Mouse (Mus musculus) heart, embryonic 12.5 days (tissue): ENCODE results near the gene Mageb16. TPM values are rescaled to one million over a fixed set of nuclear protein-coding genes. Genes with fewer than 3 reads are reported as not detected.

Experiments used
- ATAC-seq: fragments of 200-750 bp; cut with Nextera tagmentation; 2 replicates; pipeline ENCODE4 v1.8.0; 2017; ENCODE audit warnings: moderate TSS enrichment, moderate library complexity; ENCODE audit not compliant: insufficient number of reproducible peaks, low FRiP score
- H3K27ac ChIP-seq: fragments of 300-500 bp; sonication (generic); 2 replicates; pipeline ENCODE4 v1.5.1; 2016; ENCODE audit warnings: mild to moderate bottlenecking, moderate library complexity; ENCODE audit not compliant: poor library complexity, severe bottlenecking
- H3K27me3 ChIP-seq: fragments of 300-500 bp; sonication (generic); replicated peaks from 2 replicates; pipeline ENCODE4 v1.6.1; 2016; ENCODE audit warnings: mild to moderate bottlenecking, moderate library complexity
- H3K36me3 ChIP-seq: fragments of 300-500 bp; sonication (generic); 2 replicates; pipeline ENCODE4 v1.6.1; 2016; ENCODE audit warnings: mild to moderate bottlenecking, moderate library complexity
- H3K4me1 ChIP-seq: fragments of 300-500 bp; sonication (generic); replicated peaks from 2 replicates; pipeline ENCODE4 v1.6.1; 2016; ENCODE audit warnings: mild to moderate bottlenecking
- H3K4me2 ChIP-seq: fragments of 300-500 bp; sonication (generic); 2 replicates; pipeline ENCODE4 v1.6.1; 2016; ENCODE audit warnings: mild to moderate bottlenecking, moderate library complexity
- H3K4me3 ChIP-seq: fragments of 300-500 bp; sonication (generic); 2 replicates; pipeline ENCODE4 v1.5.1; 2016; ENCODE audit warnings: mild to moderate bottlenecking
- H3K9ac ChIP-seq: fragments of 300-500 bp; sonication (generic); 2 replicates; pipeline ENCODE4 v1.6.1; 2016; ENCODE audit warnings: mild to moderate bottlenecking, moderate library complexity
- H3K9me3 ChIP-seq: fragments of 300-500 bp; sonication (generic); replicated peaks from 2 replicates; pipeline ENCODE4 v1.6.1; 2016; ENCODE audit warnings: mild to moderate bottlenecking, moderate library complexity
- WGBS: fragments of 180-500 bp; shearing (Covaris S2); methylation state at CpG from one replicate; pipeline ENCODE4 v1.1.7; 2016; 5-methylcytosine and 5-hydroxymethylcytosine counted together
- polyA plus RNA-seq: library from polyadenylated mRNA; unstranded; fragments of >200 nt; fragmentation: Nextera tagmentation; extraction: Ambion mirVana; gene quantifications from 2 replicates; pipeline ENCODE4 v1.2.1, GENCODE M21; 2016

The Mageb16 gene
- 0.24 TPM in 1 of 2 replicates, not detected in the other for polyA plus RNA-seq

DNA sequence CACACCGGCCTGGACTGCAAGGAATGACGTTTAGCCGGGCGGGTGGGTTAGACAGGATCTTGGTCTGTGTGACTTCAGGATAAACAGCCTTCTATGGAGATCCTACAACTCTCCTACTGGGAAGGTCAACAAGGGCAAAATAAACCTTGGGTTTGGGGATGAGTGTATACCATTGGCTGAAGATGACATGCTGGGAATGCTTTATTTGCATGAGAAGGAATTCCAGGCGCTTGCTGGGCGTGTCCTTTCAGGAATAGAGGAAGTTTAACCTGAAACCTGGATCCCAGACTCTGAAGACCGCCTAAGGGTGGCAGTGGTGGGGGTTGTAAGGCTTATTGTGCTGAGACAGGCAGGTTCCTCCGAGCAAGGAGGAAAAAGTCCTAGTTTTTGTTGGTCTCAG, at the start of gene Mageb16:
Gene Mageb16, minus strand, starts transcription at position 25 of the 400 bp plus-strand sequence.
- Histone ChIP-seq H3K9me3 (no peaks in the 10 kb centered on the region), H3K4me1 (no peaks in the 10 kb centered on the region), H3K27me3 (no peaks in the 10 kb centered on the region), H3K36me3 (no peaks in the 10 kb centered on the region), H3K9ac (no peak within 1 kb of the TSS), H3K27ac (no peak within 1 kb of the TSS), H3K4me3 (no peak within 1 kb of the TSS), H3K4me2 (no peak within 1 kb of the TSS)
- WGBS = 48% methylated on average over 8 of the region's 8 CpGs
- ATAC-seq = no peak

DNA sequence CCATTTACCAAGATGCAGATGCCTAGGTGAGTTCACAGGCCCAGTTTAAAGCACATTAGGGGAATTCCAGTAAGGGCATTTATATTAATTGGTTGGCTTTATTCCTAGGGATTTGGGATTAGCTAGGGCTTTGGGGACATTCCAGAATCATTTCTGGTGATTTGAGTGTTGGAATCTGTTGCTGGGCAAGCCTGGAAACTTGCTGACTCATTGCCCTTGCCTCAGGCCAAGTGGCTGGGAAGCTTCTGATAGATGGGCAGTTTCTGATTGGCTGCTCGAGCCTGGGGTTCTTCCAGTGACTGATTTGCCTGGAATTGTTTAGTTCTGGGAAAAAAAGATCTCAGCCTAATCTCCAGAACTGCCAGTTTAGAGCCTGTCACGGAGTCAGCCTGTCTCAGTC, 20.1 kb downstream of the Mageb16 start:
- Histone ChIP-seq H3K4me2 (no peak overlapping the region), H3K4me1 (no peaks in the 10 kb centered on the region), H3K9me3 (no peaks in the 10 kb centered on the region), H3K36me3 (no peaks in the 10 kb centered on the region), H3K9ac (no peak overlapping the region), H3K27ac (no peak overlapping the region), H3K4me3 (no peak overlapping the region), H3K27me3 (no peaks in the 10 kb centered on the region)
- 31% methylated on average over 2 of the region's 2 CpGs for WGBS
- 0 out of 2 replicates have a peak, but pooled peaks have one; percentile 33 for ATAC-seq

DNA sequence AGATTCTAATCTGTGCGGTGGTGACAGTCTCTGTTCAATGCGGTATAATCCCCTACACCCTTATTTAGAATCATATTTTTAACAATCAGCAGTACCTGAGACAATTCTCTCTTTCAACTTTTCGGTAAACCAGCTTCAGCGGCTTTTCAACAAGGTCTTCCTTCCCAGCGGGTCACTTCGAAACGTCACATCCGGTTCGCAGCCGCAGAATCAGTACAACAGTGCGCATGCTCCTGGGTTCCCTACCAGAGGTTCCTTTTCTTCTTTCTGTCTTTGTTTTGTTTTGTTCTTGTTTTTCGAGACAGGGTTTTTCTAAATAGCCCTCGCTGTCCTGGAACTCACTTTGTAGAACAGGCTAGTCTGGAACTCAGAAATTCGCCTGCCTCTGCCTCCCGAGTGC, 35.8 kb downstream of the Mageb16 start:
- 77% methylated on average over 15 of the region's 15 CpGs for WGBS
- Histone ChIP-seq H3K27me3 (no peaks in the 10 kb centered on the region), H3K4me2 (no peak overlapping the region), H3K9ac (no peak overlapping the region), H3K4me3 (no peak overlapping the region), H3K9me3 (peaks cover 6% of the 10 kb centered on the region; the same call in 1 of the 2 replicates), H3K4me1 (no peaks in the 10 kb centered on the region), H3K27ac (no peak overlapping the region), H3K36me3 (no peaks in the 10 kb centered on the region)
- no peak for ATAC-seq

DNA sequence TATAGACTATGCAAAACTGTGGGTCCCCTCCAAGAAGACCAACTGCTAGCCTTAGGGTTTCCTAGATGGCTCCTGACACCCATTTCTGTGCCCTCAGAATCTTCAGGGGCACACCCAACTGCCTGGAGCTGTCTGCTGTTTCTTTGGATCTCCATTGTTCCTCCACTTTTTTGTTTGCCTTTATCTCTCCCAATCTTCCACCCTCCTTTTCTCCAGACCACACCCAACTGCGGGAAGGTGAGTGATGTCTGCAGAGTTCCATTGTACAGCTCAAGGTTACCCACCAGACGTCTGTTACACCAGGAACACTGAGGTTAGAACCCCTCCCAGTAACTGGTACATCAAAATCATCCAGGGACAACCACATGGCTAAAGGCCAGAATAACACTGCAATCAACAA, 64.8 kb downstream of the Mageb16 start:
- 49% methylated on average over 2 of the region's 2 CpGs for WGBS

More for the DNA sequence above, 64.8 kb downstream of the Mageb16 start:
- Histone ChIP-seq H3K27ac (no peak overlapping the region), H3K9ac (no peak overlapping the region), H3K4me3 (no peak overlapping the region), H3K9me3 (no peaks in the 10 kb centered on the region), H3K4me2 (no peak overlapping the region), H3K27me3 (no peaks in the 10 kb centered on the region), H3K4me1 (no peaks in the 10 kb centered on the region), H3K36me3 (no peaks in the 10 kb centered on the region)
- ATAC-seq = no peak

Other genes starting within 250 kb of the Mageb16 start
- 0.20 and 0.33 TPM in 2 replicates for gene Gm7173, start 154.2 kb downstream of the Mageb16 start, polyA plus RNA-seq